Mouse (Mus musculus) olfactory bulb, adult 2 months (tissue): Measurements from ENCODE around the gene Dmrtc2.

Experiments used
- CTCF ChIP-seq: fragments of 200-500 bp; IDR thresholded peaks from 2 replicates; pipeline ENCODE4 v1.5.1; 2012; ENCODE audit warnings: low read depth, mild to moderate bottlenecking, low read length, moderate library complexity; ENCODE audit not compliant: insufficient read depth
- POLR2A ChIP-seq: fragments of 200-500 bp; IDR thresholded peaks from 2 replicates; pipeline ENCODE4 v1.6.1; 2012; ENCODE audit warnings: mild to moderate bottlenecking, low read depth, low read length, moderate library complexity; ENCODE audit not compliant: insufficient read depth

DNA sequence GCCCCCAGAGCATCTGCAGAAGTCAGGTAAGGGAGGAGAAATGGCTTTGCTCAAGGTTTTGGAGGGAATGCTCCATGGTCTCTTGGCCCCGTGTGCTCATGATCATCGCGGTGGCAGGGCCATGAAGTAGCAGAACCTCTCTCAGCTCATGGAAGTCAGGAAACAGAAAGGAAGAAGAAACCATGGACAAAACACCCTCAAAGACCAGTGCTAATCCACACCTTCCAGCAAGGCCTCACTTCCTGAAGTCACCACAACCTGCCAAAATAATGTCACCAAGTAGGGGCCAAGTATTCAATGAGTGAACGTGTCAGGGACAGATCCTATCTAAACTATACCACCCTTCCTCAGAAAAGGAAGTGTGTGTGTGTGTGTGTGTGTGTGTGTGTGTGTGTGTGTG is 7.0 kb upstream of the Dmrtc2 start:
- TF ChIP-seq CTCF (no peak), POLR2A (no peak)
